Mouse (Mus musculus) heart, postnatal 36 days (tissue): Measurements from ENCODE around the gene Cav2. TPM values are rescaled to one million over a fixed set of nuclear protein-coding genes. Genes with fewer than 3 reads are reported as not detected.
A peak's percentile ranks its signal among the peaks of the same experiment; 100 is the strongest.

Source experiments
- DNase-seq, 2 experiments: peaks; one replicate each; pipeline ENCODE4 v3.0.0; 2021 to 2022
- intact Hi-C: fragments of 180-260 bp; cut with DNase I; formaldehyde crosslinking; loops from one replicate; pipeline ENCODE4 v1.15.1; 2025
- total RNA-seq, 2 experiments: library from RNA; stranded (reverse); gene quantifications; 2 replicates each; pipeline ENCODE4 v1.2.3; 2021

Cav2 gene
- total RNA-seq = 10 to 100 TPM; 50.1 to 56.7 TPM

DNA sequence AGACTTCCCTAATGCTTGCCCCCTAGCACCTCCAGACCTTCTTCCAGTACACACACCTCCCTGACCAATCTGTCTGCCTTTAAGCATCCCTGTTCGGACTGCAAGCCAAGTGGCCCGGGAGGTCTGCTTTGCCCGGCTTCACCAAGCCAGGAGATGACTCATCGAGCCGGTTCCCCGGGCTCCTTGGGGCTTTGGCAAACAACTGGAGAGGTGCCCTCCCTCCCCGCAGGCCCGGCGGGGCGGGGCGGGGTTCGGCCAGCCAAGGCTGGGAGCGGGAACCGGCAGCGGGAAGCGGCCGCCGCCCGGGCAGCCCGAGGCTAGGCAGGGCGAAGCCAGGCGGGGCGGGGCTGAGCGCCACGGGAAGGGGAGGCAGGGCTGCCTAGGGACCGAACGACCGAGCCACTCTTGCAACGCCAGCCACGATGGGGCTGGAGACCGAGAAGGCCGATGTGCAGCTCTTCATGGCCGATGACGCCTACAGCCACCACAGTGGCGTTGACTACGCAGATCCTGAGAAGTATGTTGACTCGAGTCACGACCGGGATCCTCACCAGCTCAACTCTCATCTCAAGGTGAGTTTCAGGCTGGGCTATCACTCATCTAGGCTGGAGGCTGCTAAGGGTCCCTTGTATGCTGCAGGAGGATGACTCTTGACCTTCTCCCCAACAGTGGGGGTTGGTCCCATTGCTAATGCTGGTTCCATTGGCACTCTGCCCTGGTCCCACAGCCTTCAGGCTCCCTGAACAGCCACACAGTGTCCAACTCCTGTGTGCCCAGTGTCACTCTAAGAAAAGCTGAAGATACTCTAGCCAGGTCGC is at the start of gene Cav2:
Gene Cav2 (plus strand): TSS at position 247 of the 818 bp plus-strand sequence.
- DNase-seq = peak; percentile 84 to 87
- intact Hi-C loops = loop anchor here (1.0 to 2.0 kb wide), 5 partner anchors 26 to 111 kb away; no protein-coding TSS in a partner anchor

DNA sequence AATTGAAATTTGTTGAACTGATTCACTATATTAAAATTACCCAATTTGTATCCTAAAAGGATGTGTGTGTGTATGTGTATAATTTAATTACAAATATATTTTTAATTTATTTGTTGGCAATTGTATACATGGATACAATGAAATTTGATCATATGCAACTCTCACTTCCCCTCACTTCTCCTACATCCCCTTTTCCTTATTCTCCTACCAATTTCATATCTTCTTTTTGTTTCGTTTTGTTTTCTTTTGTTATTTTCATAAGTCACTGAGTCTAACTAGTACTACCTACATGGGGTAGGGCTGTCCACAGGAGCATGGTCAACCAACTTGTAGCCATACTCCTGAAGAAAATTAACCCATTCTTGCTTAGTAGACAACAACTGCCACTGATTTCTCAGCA is 41.3 kb upstream of the Cav2 start:
- intact Hi-C loops = no loop called here

DNA sequence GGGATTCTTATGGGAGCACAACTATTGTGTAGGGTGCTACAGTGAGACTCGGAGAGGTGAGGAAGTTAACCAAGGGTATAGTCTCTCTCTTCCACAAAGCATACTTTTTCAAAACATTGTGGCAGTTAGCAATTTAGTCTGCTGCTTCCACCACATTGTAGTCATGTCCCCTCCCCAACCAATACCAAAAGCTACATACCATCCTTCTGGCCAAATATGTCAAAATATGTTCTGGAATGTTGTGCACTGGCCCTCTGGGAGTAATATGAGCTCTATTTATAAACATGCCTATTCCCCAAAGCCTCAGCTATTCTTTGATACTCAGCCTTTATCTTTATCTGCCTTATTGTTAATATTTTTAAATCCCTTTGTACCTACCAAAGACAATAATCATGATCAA is 40.0 kb upstream of the Cav2 start:
- no peak for DNase-seq
- intact Hi-C loops = no loop called here

More for the DNA sequence above, 41.3 kb upstream of the Cav2 start:
- no peak for DNase-seq

DNA sequence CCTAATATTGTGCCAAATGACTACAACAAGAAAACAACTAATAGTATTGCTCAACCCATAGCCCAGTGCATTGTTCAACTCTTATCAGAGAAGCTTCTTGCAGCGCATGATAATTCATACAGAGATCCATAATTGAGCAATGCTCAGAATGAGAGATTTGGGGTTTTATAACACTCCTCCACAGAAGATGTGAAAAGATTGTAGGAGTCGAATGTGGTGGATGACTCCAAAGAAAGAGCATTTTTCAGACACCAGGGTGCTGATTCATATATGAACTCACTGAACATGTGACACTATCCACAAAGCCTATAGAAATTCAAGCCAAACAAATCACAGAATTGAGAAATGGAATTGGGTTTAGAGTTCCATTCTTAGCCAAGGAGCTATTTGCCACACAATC is 34.0 kb upstream of the Cav2 start:
- intact Hi-C loops = no loop called here
- DNase-seq = no peak

DNA sequence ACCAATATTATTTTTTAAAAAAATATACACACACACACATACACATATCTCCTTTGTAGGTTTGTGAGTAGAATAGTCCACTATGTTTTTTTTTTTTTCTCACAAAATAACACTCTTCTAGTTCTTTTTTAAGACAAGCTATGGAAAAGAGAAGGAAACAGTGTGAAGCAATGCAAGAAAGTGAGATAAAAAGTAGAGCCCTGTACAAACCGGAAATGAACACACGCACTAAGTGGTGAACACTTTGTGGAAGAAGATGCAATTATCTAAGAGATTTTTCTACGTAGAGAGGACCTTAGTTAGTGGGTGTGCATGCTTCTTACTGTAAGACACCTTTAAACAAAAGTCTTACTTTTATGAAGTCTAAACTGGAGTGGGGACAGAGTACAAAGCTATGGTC is 33.3 kb upstream of the Cav2 start:
- DNase-seq = no peak
- intact Hi-C loops = no loop called here

DNA sequence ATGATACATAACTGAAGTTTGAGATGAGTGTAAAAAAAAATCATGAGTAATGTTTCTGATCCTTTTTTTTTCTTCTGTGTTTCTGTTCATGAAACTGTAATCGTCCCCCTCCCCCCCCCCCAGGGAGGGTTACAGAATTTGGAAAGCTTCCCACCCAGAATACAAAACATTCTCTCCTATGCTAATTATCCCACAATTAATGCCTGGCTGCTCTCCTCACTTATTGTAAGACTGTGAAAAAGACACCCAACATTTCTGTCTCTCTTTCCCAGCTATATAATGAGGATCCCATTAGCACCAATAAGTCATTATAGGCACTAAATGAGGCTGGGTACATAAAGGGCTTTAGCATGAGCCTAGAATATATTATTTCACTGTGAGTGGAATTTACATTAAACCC is 32.7 kb upstream of the Cav2 start:
- intact Hi-C loops = no loop called here
- no peak for DNase-seq

DNA sequence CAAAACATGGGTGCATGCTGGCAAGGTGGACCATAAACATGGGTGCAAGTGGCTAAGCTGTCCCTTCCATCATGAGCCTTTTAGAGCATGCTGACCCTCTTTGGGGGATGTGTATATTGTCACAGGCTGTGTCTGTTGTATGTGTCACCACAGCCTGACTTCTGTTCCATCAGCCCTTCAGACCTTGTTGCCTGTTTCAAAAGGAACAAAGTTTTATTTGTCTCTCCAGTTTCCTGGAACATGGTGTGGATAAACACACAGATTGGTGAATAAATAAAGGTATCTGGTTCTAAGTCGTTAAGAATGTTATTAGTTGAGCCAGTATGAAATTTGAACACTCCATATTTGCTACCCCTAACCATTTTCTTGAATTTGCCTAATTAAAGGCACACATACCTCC is 29.0 kb upstream of the Cav2 start:
- intact Hi-C loops = no loop called here
- no peak for DNase-seq

DNA sequence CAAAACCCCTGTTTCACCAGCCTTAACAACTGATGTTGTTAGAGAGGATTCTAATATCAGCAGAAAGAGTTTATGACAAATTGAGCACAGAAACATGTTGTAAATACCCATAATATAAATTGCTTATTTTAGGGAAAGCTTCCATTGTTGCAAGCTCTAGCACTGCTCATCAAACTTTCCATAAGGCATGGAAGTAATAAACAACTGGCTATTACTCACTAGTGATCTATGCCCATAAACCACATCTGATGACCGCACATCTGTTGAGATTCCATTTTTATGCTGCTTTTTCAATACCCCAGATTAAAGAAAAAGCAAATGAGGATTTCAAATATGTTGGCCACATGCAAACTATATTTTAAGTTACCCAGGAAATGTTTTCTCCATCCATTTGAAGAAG is 22.8 kb upstream of the Cav2 start:
- DNase-seq = no peak
- intact Hi-C loops = no loop called here

DNA sequence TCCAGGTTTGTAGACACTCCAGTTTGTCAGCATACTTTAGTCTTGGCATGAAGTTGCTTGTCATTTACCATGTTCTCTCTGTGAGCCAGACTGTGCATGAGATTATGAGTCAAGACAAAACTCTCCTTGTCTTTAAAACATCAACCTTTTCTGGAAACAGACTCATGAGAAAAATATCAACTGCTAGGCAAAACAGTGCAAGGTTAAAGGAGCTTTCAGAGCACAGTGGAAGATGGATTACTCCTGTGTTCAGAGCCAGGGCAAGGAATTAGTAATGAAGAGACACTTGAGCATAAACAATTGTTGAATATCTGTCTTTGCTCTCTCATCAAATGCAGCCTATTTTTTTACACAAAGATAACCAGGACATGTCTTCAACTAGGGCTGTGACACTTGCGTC is 22.1 kb upstream of the Cav2 start:
- DNase-seq = no peak

DNA sequence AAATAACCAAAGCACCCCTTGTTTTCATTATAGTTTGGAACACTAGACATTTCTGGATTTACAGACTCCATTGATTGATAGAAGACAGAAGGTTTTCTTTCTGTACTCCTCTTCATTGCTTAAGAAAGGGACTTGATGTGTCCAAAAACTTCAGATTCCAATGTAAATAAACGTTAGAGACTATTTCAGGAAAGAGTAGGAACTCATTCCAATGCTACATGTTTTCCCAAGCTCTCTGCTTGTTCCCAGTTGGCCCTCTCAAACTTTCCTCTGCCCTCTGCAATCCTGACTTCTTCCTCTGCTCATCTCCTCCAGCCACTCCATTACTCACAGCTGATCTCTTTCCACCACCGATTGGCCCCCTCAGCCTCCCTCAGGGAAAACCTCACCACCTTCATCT is 18.2 kb upstream of the Cav2 start:
- intact Hi-C loops = no loop called here
- DNase-seq = no peak

More for the DNA sequence above, 22.1 kb upstream of the Cav2 start:
- intact Hi-C loops = no loop called here

DNA sequence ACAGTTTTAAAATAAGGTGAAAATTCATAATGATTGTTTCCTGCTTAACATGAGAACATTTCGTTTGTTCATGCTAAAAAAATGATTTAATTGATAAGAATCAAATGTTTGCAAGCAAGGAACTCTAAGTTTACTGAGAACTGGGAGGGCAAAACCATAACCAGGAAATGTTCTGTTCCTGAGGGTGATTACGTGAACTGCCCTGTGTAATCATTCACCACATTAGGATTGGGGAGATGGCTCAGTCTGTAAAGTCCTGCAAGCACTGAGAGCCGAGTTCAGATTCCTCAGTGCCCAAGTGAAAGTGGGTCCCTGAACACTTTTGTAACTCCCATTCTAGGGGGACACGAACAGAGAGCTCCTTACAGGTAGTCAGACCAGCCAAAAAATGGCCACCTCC is 15.9 kb upstream of the Cav2 start:
- no peak for DNase-seq
- intact Hi-C loops = no loop called here

DNA sequence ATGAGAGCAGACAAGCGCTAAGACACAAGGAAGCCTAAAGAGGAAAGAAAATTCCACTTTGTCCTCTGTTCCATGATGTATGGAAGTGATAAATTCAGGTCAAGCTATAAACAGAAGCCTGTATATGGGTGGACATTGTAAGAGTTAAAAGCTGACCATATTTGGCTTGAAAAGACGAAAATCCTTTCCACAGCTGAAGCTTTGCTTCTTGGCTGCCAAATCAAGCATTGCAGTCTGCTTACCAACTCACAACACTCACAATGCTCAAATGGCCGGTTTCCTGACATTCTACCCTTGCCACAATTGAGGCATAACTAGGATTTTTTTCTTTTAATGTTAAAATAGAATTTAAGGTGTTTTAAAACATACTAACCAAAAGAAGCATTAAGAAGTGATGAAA is 14.5 kb upstream of the Cav2 start:
- no peak for DNase-seq
- intact Hi-C loops = no loop called here

DNA sequence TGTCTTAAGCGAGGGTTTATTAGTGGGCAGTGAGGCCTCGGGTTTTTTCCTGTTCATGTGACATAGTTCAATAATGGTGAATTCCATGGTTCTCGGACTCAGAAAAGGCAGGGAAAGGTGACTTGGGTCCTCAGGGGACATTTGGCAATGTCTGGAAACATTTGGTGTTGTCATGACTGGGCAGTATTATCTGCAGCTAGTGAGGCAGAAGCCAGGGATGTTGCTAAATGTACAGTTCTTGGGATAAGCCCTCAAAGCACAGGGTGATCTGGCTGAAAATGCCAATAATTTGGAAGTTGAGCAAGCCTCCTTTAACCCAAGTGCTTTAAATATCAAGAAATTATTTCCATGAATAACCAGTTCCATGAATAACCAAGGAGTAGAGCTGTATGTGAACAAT is 2.6 kb upstream of the Cav2 start:
- DNase-seq = no peak
- intact Hi-C loops = no loop called here

DNA sequence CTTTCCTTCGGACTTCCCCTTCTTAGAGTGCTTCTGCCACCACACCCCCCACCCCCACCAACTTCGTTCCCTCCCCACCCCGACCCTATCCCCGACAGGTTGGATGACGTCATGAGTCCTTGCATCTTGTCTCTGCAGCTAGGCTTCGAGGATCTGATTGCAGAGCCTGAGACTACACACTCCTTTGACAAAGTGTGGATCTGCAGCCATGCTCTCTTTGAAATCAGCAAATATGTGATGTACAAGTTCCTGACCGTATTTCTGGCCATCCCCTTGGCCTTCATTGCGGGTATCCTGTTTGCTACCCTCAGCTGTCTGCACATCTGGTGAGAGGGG is 740 bp downstream of the Cav2 start:
- intact Hi-C loops = loop anchor here (1.0 to 2.0 kb wide), 5 partner anchors 26 to 111 kb away; no protein-coding TSS in a partner anchor
- peak in 1 of 2 experiments; percentile 31 for DNase-seq

DNA sequence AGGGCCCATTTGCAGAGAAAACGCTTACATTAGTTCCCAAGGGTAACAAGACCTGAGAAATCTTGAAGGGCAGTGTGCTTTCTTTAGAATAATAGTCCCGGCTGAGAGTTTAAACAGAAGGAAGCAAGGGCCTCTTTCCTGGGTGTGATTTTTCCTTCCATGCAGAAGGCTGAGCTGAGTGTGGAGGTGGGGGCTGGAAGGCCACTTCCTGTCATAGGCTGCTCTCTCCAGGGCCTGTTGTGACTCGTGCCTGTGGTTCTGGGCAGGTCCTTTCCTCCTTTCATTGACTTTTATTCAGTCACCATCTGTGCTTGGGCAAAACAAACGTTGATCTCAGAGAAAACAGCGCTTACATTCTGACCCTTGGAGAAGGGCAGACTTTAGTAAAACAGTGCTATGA is 1.2 kb downstream of the Cav2 start:
- DNase-seq = peak; percentile 30 to 34

DNA sequence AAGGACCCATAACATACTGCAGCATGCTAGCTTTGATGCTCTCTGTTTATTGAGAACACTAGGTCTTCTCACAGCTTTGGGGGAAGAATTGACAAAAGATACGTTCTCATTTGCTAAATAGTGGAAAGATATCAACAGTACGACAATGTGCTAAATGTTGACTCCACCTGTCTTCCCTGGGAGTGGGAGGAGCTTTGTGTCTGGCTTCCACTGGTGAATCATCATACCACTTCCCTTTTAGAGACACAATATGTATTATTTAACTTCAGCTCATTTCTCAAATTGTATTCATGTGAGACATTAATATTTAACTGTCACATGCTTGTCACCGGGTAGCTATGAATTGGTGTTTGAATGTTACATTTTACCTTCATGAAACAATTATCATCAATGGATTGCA is 2.8 kb downstream of the Cav2 start:
- intact Hi-C loops = no loop called here
- no peak for DNase-seq

More for the DNA sequence above, 1.2 kb downstream of the Cav2 start:
- intact Hi-C loops = no loop called here

DNA sequence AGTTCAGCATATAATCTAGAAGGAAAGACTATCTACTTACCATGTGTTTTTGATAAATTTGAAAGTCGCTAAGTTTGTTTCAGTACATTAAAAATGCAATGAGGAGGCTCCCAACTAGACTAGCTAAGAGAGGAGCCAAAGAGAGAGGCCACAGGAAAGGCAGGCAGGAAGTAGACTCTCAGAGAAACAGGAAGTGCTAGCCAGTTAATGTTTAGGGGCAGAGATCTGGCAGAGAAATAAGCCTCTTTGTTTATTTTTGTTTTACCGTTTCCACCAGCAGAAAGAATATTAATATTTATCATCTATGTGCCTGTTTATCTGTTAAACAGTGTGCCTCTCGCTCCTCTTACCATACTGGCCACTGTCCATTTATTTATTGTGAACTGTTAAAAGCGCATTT is 5.4 kb downstream of the Cav2 start:
- intact Hi-C loops = no loop called here

DNA sequence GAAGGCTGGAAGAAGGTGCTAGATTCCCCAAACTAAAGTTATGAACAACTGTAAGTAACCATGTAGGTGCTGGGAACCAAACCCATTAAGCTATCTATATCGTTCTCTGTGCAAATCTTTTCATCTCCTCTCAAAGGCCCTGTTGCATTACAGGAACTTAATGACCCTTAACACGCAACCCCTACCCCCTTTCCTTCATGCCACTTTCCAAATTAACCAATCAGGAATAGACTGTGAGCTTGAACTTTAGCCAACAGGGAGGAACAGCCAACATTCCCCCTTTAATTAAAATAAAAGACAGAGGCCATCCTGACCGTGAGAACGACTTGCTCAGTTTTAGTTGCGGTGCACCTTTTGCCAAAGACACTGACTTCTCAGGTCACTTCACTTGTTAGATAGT is 14.1 kb downstream of the Cav2 start:
- intact Hi-C loops = no loop called here
- no peak for DNase-seq

More for the DNA sequence above, 5.4 kb downstream of the Cav2 start:
- no peak for DNase-seq

DNA sequence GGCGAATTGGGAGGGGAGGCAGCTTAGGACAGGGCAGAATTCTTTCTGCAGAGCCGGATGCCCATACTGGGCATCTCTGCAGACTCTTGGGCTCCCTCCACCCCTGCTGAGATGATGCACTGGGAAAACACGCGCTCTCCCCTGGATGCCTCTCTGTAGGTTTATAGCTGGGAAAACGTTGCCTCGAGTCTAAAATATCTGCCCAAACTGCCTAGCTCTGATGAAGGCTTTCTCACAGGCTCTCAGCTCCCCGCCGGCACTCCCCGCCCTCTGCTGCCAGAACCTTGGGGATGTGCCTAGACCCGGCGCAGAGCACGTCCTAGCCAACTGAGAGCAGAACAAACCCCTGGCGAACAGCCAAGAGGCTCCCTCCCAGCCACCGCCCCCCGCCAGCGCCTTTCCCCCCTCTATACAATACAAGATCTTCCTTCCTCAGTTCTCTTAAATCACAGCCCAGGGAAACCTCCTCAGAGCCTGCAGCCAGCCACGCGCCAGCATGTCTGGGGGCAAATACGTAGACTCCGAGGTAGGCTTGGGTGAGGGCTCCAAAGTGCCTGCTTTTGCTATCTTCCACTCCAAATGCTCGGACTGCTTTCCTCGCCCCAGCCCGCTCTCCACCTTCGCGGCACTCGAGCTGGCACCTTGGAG is 25.1 kb downstream of the Cav2 start, which contains the start of gene Cav1:
Gene Cav1 (plus strand): TSS at position 382 of the 648 bp plus-strand sequence.
- intact Hi-C loops = loop anchor here (2.0 kb wide), 5 partner anchors 15 to 135 kb away; no protein-coding TSS in a partner anchor
- peak; percentile 82 to 83 for DNase-seq

DNA sequence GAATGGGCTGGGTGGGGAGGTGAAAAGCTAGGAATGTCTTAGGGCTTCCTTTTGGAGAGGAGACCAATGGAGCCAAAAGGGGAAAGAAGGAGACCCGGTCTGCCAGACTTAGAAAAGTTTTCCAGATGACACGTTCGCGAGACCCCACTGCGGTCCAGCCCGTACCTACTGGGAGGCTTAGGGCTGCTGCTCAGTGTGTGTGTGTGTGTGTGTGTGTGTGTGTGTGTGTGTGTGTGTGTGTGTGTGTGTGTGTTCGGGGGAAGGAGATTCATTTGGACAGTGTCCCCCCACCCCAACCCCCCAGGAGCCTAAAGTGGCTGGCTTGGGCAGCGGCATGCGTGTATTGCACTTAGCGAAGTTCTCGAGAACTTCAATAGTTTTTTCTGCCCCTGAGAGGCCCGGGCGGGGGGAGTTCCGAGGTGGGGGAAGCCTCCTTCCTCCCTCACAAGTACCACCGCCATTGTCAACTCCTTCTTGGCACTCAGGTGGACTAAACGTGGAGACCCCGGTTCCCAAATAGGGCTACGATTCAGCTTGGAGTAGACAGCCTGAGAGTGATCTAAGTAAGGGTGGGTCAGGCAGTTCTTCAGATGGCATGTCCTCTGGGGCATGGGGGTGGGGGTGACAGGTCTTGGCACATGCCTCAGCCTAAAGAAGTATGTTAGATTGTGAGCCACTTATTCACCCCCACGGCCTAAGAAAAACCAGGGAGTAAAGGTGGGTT is 25.8 kb downstream of the Cav2 start:
- intact Hi-C loops = loop anchor here (1.0 to 2.0 kb wide), 6 partner anchors 25 to 201 kb away; partner anchors contain the start of gene Cav2
- DNase-seq = peak; percentile 41 to 54

DNA sequence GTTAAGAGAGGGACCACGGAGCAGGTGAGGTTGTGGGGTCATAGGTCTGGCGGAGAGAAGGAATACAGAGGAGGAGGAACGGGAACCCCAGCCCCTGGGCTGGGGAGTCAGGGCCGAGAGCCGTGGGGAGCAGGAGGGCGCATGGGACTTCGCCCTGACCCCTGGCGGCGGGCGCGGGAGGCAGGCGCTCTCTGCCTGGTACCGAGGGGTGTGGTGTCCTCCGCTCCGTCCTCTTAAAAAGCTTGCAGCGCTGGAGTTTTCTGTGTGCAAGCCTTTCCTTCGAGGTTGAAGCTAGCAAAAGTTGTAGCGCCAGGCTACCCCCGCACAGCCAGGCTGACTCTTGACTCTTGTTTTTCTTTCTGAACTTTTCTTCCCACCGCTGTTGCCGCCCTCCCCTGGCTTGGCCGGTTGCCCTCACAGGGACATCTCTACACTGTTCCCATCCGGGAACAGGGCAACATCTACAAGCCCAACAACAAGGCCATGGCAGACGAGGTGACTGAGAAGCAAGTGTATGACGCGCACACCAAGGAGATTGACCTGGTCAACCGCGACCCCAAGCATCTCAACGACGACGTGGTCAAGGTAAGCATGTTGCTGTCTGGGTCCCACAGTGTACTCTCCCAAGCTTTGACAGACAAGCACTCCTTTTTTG is 26.6 kb downstream of the Cav2 start:
- intact Hi-C loops = loop anchor here (1.0 to 2.0 kb wide), 6 partner anchors 26 to 202 kb away; partner anchors contain the start of gene Cav2
- peak; percentile 80 to 82 for DNase-seq
